Mouse (Mus musculus): ENCODE measurements at regions not wholly inside any gene's neighbourhood (a gene's known extent, or its start where the extent isn't known, plus 50 kb on each side); places are given as distances from the start of the nearest gene placed in this dataset.
"Not testable (repeated sequence)": the region's sequence is repeated elsewhere in the genome, so short reads cannot be mapped to it uniquely, and the experiment has no call there.

- no peak for DNase-seq (ENCODE audit: low spot score in 2 of 2)
These were observed 209.5 kb downstream of the Sorl1 start for GRCm38 (mm10) chr9:41914611-41915010.

- DNase-seq (ENCODE audit: low spot score in 2 of 2): no peak
These were observed 210.2 kb downstream of the Sorl1 start for GRCm38 (mm10) chr9:41913911-41914310.

- no peak for DNase-seq (ENCODE audit: low spot score in 2 of 2)
These were observed 211.6 kb downstream of the Sorl1 start for GRCm38 (mm10) chr9:41912482-41912881.

GRCm38 (mm10) chr9:41900606-41900974 is 223.5 kb downstream of the Sorl1 start:
- DNase-seq (ENCODE audit: low spot score in 2 of 2): no peak

- no peak for DNase-seq (ENCODE audit: low spot score in 2 of 2)
These were observed 224.1 kb downstream of the Sorl1 start for GRCm38 (mm10) chr9:41899766-41900605.

GRCm38 (mm10) chr9:41895106-41895505 is 229.0 kb downstream of the Sorl1 start:
- no peak for DNase-seq (ENCODE audit: low spot score in 2 of 2)

- DNase-seq (ENCODE audit: low spot score in 2 of 2): no peak
These were observed 231.3 kb downstream of the Sorl1 start for GRCm38 (mm10) chr9:41892841-41893240.

- no peak for DNase-seq (ENCODE audit: low spot score in 2 of 2)
These were observed 232.9 kb downstream of the Sorl1 start for GRCm38 (mm10) chr9:41891206-41891605.

- peak; percentile 53 to 62 for DNase-seq (ENCODE audit: low spot score in 2 of 2)
These were observed 233.6 kb downstream of the Sorl1 start for GRCm38 (mm10) chr9:41890273-41891141.

- no peak for DNase-seq (ENCODE audit: low spot score in 2 of 2)
These were observed 234.4 kb downstream of the Sorl1 start for GRCm38 (mm10) chr9:41889568-41890272.

GRCm38 (mm10) chr9:41888616-41889150 is 235.4 kb downstream of the Sorl1 start:
- DNase-seq (ENCODE audit: low spot score in 2 of 2): no peak

GRCm38 (mm10) chr9:41886456-41886855 is 237.6 kb downstream of the Sorl1 start:
- not testable (repeated sequence) for DNase-seq (ENCODE audit: low spot score in 2 of 2)

- no peak for DNase-seq (ENCODE audit: low spot score in 2 of 2)
These were observed 243.6 kb downstream of the Sorl1 start for GRCm38 (mm10) chr9:41880457-41880856.

- DNase-seq (ENCODE audit: low spot score in 2 of 2): no peak
These were observed 245.0 kb downstream of the Sorl1 start for GRCm38 (mm10) chr9:41879080-41879479.

- no peak for DNase-seq (ENCODE audit: low spot score in 2 of 2)
These were observed 263.0 kb downstream of the Sorl1 start for GRCm38 (mm10) chr9:41861136-41861535.

GRCm38 (mm10) chr9:41860681-41861080 is 263.4 kb downstream of the Sorl1 start:
- DNase-seq (ENCODE audit: low spot score in 2 of 2): peak; percentile 31 to 59

- peak in 1 of 2 experiments; percentile 3 for DNase-seq (ENCODE audit: low spot score in 2 of 2)
These were observed 264.3 kb downstream of the Sorl1 start for GRCm38 (mm10) chr9:41859780-41860179.

GRCm38 (mm10) chr9:41852099-41852498 is 272.0 kb downstream of the Sorl1 start:
- no peak for DNase-seq (ENCODE audit: low spot score in 2 of 2)

- DNase-seq (ENCODE audit: low spot score in 2 of 2): no peak
These were observed 274.3 kb downstream of the Sorl1 start for GRCm38 (mm10) chr9:41849628-41850326.

- DNase-seq (ENCODE audit: low spot score in 2 of 2): no peak
These were observed 279.5 kb downstream of the Sorl1 start for GRCm38 (mm10) chr9:41844616-41845015.

Measured in left cerebral cortex, adult 18-20 months (tissue).